Mouse (Mus musculus): ENCODE data around the gene Lrmda. TPM values are rescaled to one million over a fixed set of nuclear protein-coding genes. Genes with fewer than 3 reads are reported as not detected.

Gene Lrmda
- polyA plus RNA-seq, 1 experiment from 2014 or later: 0.20 TPM

DNA sequence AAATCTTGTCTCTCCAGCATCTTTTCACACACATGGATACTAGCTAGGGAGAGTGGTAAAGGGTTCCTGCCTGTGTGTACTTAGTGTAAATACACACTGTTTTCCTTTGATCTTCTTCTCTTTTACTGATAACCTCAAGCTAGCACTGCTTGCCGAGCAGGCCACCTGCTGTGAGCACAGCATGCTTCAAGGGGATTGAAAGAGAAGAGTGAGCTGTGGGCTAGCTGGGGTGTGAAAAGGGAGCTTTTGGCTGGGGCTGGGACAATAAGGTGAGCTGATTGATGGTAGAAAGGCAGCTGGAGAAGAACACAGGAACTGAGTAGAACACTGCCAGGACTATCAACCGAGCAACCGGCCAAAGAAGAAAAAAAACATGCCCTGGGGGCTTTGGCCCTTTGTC lies 124.5 kb downstream of the Lrmda start:
- Histone ChIP-seq H3K9me3 (ENCODE audit: control insufficient read depth, low read length) (no peaks in the 10 kb centered on the region), H3K9ac (ENCODE audit: low read depth, low read length) (no peak overlapping the region), H3K27ac (ENCODE audit: low read depth, low read length) (no peak overlapping the region), H3K36me3 (ENCODE audit: control insufficient read depth, insufficient read depth, low read length) (no peaks in the 10 kb centered on the region), H3K4me2 (replicated peaks; ENCODE audit: low read depth, low read length) (no peak overlapping the region), H3K4me1 (replicated peaks; ENCODE audit: control insufficient read depth, insufficient read depth, low read length) (no peaks in the 10 kb centered on the region), H3K4me3 (ENCODE audit: low read depth, low read length) (no peak overlapping the region), H3K27me3 (ENCODE audit: control insufficient read depth, insufficient read depth, low read length) (no peaks in the 10 kb centered on the region)
- DNase-seq (ENCODE audit: low spot score) (peak; percentile 10), ATAC-seq (ENCODE audit: low FRiP score) (no peak)
- 9% methylated on average over 3 of the region's 3 CpGs for WGBS

DNA sequence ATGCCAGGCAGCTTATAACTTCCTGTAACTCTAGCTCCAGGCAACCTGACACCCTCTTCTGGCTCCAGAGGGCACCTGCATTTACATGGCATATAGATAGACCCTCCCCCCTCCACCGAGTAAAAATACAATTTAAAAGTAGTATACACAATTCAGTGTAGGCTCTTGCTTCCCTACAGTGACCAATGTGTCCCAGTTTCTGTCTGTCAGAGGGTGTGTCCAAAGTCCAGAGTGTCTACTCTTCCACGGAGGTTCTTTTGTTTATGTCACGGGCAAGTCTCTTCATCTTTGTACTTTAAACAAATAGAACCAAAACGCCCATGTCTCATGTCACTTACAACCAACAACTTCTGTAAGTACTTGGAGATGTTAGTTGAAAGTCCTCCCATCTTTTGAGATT lies 126.4 kb downstream of the Lrmda start:
- 50% methylated on average over 4 of the region's 4 CpGs for WGBS
- H3K9me3 ChIP-seq (ENCODE audit: control insufficient read depth, low read length): no peaks in the 10 kb centered on the region
- no peaks in the 10 kb centered on the region for H3K4me1 ChIP-seq (replicated peaks; ENCODE audit: control insufficient read depth, insufficient read depth, low read length)
- H3K4me3 ChIP-seq (ENCODE audit: low read depth, low read length): no peak overlapping the region
- ATAC-seq (ENCODE audit: low FRiP score) (no peak), DNase-seq (ENCODE audit: low spot score) (no peak)
- H3K27ac ChIP-seq (ENCODE audit: low read depth, low read length): no peak overlapping the region
- no peaks in the 10 kb centered on the region for H3K27me3 ChIP-seq (ENCODE audit: control insufficient read depth, insufficient read depth, low read length)
- H3K36me3 ChIP-seq (ENCODE audit: control insufficient read depth, insufficient read depth, low read length): no peaks in the 10 kb centered on the region
- no peak overlapping the region for H3K4me2 ChIP-seq (replicated peaks; ENCODE audit: low read depth, low read length)
- H3K9ac ChIP-seq (ENCODE audit: low read depth, low read length): no peak overlapping the region

DNA sequence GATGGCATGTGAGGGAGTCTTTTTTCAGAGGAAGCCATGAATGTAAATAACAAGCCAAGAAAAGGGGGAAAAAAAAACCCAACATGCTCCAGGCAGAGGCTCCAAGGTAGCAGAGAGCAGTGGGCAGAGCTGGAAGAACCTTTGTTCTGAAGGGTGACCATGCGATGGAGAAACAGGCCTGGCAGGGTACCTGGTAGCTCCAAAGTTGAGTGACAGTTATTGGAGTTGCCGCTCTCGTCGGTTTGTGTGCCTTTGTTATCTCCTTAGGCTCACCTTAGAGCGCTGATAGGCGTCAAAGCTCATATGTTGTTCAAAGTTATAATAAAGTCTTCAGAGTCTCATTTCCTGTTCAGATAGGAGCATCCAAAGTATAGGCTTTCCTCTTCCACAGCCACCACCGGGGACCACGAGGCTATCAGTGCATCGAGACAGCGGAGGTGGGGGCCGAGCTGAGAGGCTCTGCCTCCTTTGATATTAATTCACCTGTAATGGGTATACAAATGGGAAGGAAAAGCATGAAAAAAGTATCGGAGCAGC lies 127.1 kb downstream of the Lrmda start:
- Histone ChIP-seq H3K36me3 (ENCODE audit: control insufficient read depth, insufficient read depth, low read length) (no peaks in the 10 kb centered on the region), H3K4me3 (ENCODE audit: low read depth, low read length) (no peak overlapping the region), H3K9ac (ENCODE audit: low read depth, low read length) (no peak overlapping the region), H3K4me2 (replicated peaks; ENCODE audit: low read depth, low read length) (no peak overlapping the region), H3K4me1 (replicated peaks; ENCODE audit: control insufficient read depth, insufficient read depth, low read length) (no peaks in the 10 kb centered on the region), H3K27ac (ENCODE audit: low read depth, low read length) (no peak overlapping the region), H3K9me3 (ENCODE audit: control insufficient read depth, low read length) (no peaks in the 10 kb centered on the region), H3K27me3 (ENCODE audit: control insufficient read depth, insufficient read depth, low read length) (no peaks in the 10 kb centered on the region)
- no peak for ATAC-seq (ENCODE audit: low FRiP score)
- 84% methylated on average over 12 of the region's 12 CpGs for WGBS
- no peak for DNase-seq (ENCODE audit: low spot score)

DNA sequence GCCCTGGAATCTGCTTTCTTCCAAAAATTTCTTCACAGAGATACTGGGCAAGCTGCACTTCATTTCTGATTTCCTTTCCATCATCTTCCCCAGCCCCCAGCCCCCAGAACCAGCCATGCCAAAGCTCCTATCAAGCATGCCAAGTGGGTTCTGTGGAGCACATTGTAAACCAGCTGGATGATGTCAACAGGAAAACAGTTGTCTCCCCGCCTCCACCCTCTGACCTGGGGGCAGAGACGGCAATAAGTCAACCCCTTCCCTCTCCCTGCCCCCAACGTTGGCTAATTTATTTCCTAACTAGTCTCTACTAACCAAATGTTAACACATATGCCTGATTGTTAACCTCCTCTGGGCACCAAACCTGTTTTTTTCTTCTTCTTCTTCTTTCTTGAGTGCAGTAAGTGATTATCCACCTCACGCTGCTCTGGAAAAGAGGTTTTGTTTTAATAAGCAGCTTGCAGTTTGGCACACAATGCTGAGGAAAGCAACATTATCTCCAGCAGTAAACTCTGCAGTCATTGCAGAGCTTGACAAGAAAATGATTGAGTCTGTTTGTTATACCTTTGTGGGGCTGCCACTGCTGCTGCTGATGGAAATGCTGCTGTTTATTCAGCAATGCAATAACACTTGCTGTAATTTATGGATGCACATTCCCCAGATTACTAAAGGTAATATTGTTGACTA lies 128.0 kb downstream of the Lrmda start:
- no peak overlapping the region for H3K4me2 ChIP-seq (replicated peaks; ENCODE audit: low read depth, low read length)
- H3K9me3 ChIP-seq (ENCODE audit: control insufficient read depth, low read length): no peaks in the 10 kb centered on the region
- no peaks in the 10 kb centered on the region for H3K27me3 ChIP-seq (ENCODE audit: control insufficient read depth, insufficient read depth, low read length)
- no peaks in the 10 kb centered on the region for H3K36me3 ChIP-seq (ENCODE audit: control insufficient read depth, insufficient read depth, low read length)
- ATAC-seq (ENCODE audit: low FRiP score) (no peak), DNase-seq (ENCODE audit: low spot score) (no peak)
- H3K27ac ChIP-seq (ENCODE audit: low read depth, low read length): no peak overlapping the region
- WGBS: 29% methylated on average over 4 of the region's 4 CpGs
- no peak overlapping the region for H3K9ac ChIP-seq (ENCODE audit: low read depth, low read length)
- H3K4me1 ChIP-seq (replicated peaks; ENCODE audit: control insufficient read depth, insufficient read depth, low read length): no peaks in the 10 kb centered on the region
- no peak overlapping the region for H3K4me3 ChIP-seq (ENCODE audit: low read depth, low read length)

GRCm38 (mm10) chr14:22152701-22153100 lies 133.2 kb downstream of the Lrmda start:
- H3K9ac ChIP-seq (ENCODE audit: low read depth, low read length): no peak overlapping the region
- ATAC-seq (ENCODE audit: low FRiP score): no peak
- WGBS: 28% methylated on average over 13 of the region's 13 CpGs
- DNase-seq (ENCODE audit: low spot score): peak; percentile 41
- peaks cover 7% of the 10 kb centered on the region for H3K4me1 ChIP-seq (replicated peaks; ENCODE audit: control insufficient read depth, insufficient read depth, low read length)
- no peak overlapping the region for H3K4me2 ChIP-seq (replicated peaks; ENCODE audit: low read depth, low read length)
- no peaks in the 10 kb centered on the region for H3K9me3 ChIP-seq (ENCODE audit: control insufficient read depth, low read length)
- H3K27me3 ChIP-seq (ENCODE audit: control insufficient read depth, insufficient read depth, low read length): 0 out of 2 replicates have a peak, but pooled peaks cover 3% of the 10 kb centered on the region
- no peaks in the 10 kb centered on the region for H3K36me3 ChIP-seq (ENCODE audit: control insufficient read depth, insufficient read depth, low read length)
- H3K4me3 ChIP-seq (ENCODE audit: low read depth, low read length): no peak overlapping the region
- no peak overlapping the region for H3K27ac ChIP-seq (ENCODE audit: low read depth, low read length)

DNA sequence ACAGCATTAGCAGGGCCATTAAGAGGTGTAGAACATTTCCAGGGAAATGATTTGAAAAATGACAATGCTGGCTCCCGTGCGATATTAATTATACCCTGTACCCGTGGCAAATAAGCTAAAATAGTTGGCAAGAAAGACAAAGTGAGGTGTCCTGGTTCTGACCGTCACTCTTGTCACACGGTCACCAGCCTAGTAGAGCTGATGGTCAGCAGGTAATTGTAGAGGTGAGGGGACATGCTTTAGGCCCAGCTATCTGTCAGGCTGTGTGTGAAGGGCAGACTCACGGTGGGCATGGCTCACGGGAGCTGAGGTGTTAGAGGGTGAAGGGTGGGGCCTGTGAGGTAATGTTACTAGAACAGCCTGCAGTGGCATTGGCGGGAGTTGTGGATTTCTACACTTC lies 134.6 kb downstream of the Lrmda start:
- Histone ChIP-seq H3K9me3 (ENCODE audit: control insufficient read depth, low read length) (no peaks in the 10 kb centered on the region), H3K9ac (ENCODE audit: low read depth, low read length) (no peak overlapping the region), H3K4me1 (replicated peaks; ENCODE audit: control insufficient read depth, insufficient read depth, low read length) (peaks cover 7% of the 10 kb centered on the region), H3K27me3 (ENCODE audit: control insufficient read depth, insufficient read depth, low read length) (peaks cover 5% of the 10 kb centered on the region; the same call in 1 of the 2 replicates), H3K4me3 (ENCODE audit: low read depth, low read length) (no peak overlapping the region), H3K27ac (ENCODE audit: low read depth, low read length) (no peak overlapping the region), H3K36me3 (ENCODE audit: control insufficient read depth, insufficient read depth, low read length) (no peaks in the 10 kb centered on the region), H3K4me2 (replicated peaks; ENCODE audit: low read depth, low read length) (no peak overlapping the region)
- WGBS: 74% methylated on average over 8 of the region's 8 CpGs
- ATAC-seq (ENCODE audit: low FRiP score) (no peak), DNase-seq (ENCODE audit: low spot score) (no peak)

DNA sequence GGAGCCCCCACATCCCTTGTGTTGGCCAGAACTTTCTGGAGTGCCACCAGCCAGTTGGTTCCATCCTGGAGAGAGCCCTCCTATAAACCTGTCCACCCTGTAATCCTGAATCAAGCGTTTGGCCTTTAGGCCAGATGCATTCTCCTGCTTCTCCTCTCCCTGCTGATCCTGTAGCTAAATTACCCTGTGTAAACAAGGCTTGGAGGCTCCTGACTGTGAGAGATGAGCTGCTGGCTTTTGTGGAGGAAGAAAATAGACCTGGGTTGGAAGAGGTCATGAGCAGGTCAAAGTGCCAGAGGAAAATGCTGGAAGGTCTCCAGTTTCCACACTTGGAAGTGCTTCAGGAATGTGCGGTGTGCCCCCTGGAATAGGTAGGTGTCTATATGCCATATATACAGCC lies 135.5 kb downstream of the Lrmda start:
- Histone ChIP-seq H3K9ac (ENCODE audit: low read depth, low read length) (no peak overlapping the region), H3K4me3 (ENCODE audit: low read depth, low read length) (no peak overlapping the region), H3K9me3 (ENCODE audit: control insufficient read depth, low read length) (no peaks in the 10 kb centered on the region), H3K4me1 (replicated peaks; ENCODE audit: control insufficient read depth, insufficient read depth, low read length) (peaks cover 7% of the 10 kb centered on the region), H3K4me2 (replicated peaks; ENCODE audit: low read depth, low read length) (no peak overlapping the region), H3K27me3 (ENCODE audit: control insufficient read depth, insufficient read depth, low read length) (peaks cover 5% of the 10 kb centered on the region; the same call in 1 of the 2 replicates), H3K36me3 (ENCODE audit: control insufficient read depth, insufficient read depth, low read length) (no peaks in the 10 kb centered on the region), H3K27ac (ENCODE audit: low read depth, low read length) (no peak overlapping the region)
- no peak for ATAC-seq (ENCODE audit: low FRiP score)
- DNase-seq (ENCODE audit: low spot score): no peak
- 28% methylated on average over 2 of the region's 2 CpGs for WGBS

DNA sequence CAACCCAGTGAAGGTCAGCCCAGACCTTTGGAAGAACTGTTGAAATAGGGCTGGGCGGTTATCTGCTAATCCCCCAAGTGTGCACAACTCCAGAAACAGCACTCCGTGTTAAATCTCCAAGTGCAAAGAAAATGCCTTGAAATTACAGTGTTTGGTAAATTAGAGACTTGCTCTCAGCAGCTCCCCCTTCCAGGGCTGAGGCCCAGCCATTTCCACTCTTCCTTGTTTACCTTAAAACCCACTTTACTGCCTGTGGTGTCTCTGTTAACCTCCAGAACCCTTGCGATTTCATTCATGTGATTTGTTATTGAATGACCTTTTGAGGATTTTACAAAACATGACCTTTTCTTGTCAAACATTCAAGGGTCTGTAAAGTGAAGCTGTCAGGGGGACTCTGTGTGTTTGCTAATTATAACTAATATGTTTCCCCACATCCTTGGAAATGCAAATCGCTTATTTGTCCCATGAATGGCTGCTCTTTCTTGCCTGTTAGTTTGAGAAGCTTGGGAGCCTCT lies 136.1 kb downstream of the Lrmda start:
- no peaks in the 10 kb centered on the region for H3K9me3 ChIP-seq (ENCODE audit: control insufficient read depth, low read length)
- peaks cover 5% of the 10 kb centered on the region; the same call in 1 of the 2 replicates for H3K27me3 ChIP-seq (ENCODE audit: control insufficient read depth, insufficient read depth, low read length)
- H3K36me3 ChIP-seq (ENCODE audit: control insufficient read depth, insufficient read depth, low read length): no peaks in the 10 kb centered on the region
- H3K9ac ChIP-seq (ENCODE audit: low read depth, low read length): no peak overlapping the region
- 23% methylated on average over 4 of the region's 4 CpGs for WGBS
- no peak overlapping the region for H3K4me3 ChIP-seq (ENCODE audit: low read depth, low read length)
- peaks cover 7% of the 10 kb centered on the region for H3K4me1 ChIP-seq (replicated peaks; ENCODE audit: control insufficient read depth, insufficient read depth, low read length)
- no peak overlapping the region for H3K27ac ChIP-seq (ENCODE audit: low read depth, low read length)
- no peak overlapping the region for H3K4me2 ChIP-seq (replicated peaks; ENCODE audit: low read depth, low read length)
- ATAC-seq (ENCODE audit: low FRiP score) (no peak), DNase-seq (ENCODE audit: low spot score) (peak; percentile 20)

GRCm38 (mm10) chr14:22156991-22157390 lies 137.5 kb downstream of the Lrmda start:
- peaks cover 5% of the 10 kb centered on the region; the same call in 1 of the 2 replicates for H3K27me3 ChIP-seq (ENCODE audit: control insufficient read depth, insufficient read depth, low read length)

More at GRCm38 (mm10) chr14:22156991-22157390, 137.5 kb downstream of the Lrmda start:
- no peak overlapping the region for H3K4me2 ChIP-seq (replicated peaks; ENCODE audit: low read depth, low read length)
- DNase-seq (ENCODE audit: low spot score): no peak
- 71% methylated on average over 6 of the region's 6 CpGs for WGBS
- H3K4me1 ChIP-seq (replicated peaks; ENCODE audit: control insufficient read depth, insufficient read depth, low read length): peaks cover 7% of the 10 kb centered on the region
- no peaks in the 10 kb centered on the region for H3K36me3 ChIP-seq (ENCODE audit: control insufficient read depth, insufficient read depth, low read length)
- H3K9me3 ChIP-seq (ENCODE audit: control insufficient read depth, low read length): no peaks in the 10 kb centered on the region
- H3K9ac ChIP-seq (ENCODE audit: low read depth, low read length): no peak overlapping the region
- no peak for ATAC-seq (ENCODE audit: low FRiP score)
- H3K4me3 ChIP-seq (ENCODE audit: low read depth, low read length): no peak overlapping the region
- H3K27ac ChIP-seq (ENCODE audit: low read depth, low read length): no peak overlapping the region

All from hindbrain, embryonic 11.5 days (tissue).